Mouse (Mus musculus) liver, postnatal 0 days (tissue): ENCODE data around the gene Ralgapb. TPM values are rescaled to one million over a fixed set of nuclear protein-coding genes. Genes with fewer than 3 reads are reported as not detected.

Experiments used
- ATAC-seq: fragments of 200-750 bp; cut with Nextera tagmentation; 2 replicates; pipeline ENCODE4 v1.8.0; 2017; ENCODE audit warnings: mild to moderate bottlenecking, moderate library complexity
- DNase-seq: peaks from one replicate; pipeline ENCODE4 v3.0.0-alpha.2; 2016
- H3K27ac ChIP-seq: fragments of 300-500 bp; sonication (generic); 2 replicates; pipeline ENCODE4 v1.5.1; 2014; ENCODE audit warnings: antibody characterized with exemption, moderate library complexity, mild to moderate bottlenecking, low read depth
- H3K27me3 ChIP-seq: fragments of 300-500 bp; sonication (generic); 2 replicates; pipeline ENCODE4 v1.6.1; 2014; ENCODE audit warnings: low read length, control low read depth, mixed read lengths; ENCODE audit not compliant: insufficient read depth
- H3K36me3 ChIP-seq: fragments of 300-500 bp; sonication (generic); replicated peaks from 2 replicates; pipeline ENCODE4 v1.6.1; 2014; ENCODE audit warnings: mild to moderate bottlenecking, control low read depth, low read length, moderate library complexity, mixed read lengths; ENCODE audit not compliant: insufficient read depth
- H3K4me1 ChIP-seq: fragments of 300-500 bp; sonication (generic); 2 replicates; pipeline ENCODE4 v1.6.1; 2014; ENCODE audit warnings: antibody characterized with exemption, mild to moderate bottlenecking, control low read depth; ENCODE audit not compliant: insufficient read depth
- H3K4me2 ChIP-seq: fragments of 300-500 bp; sonication (generic); 2 replicates; pipeline ENCODE4 v1.6.1; 2014; ENCODE audit warnings: low read depth, mild to moderate bottlenecking, low read length, moderate library complexity, mixed read lengths
- H3K4me3 ChIP-seq: fragments of 300-500 bp; sonication (generic); 2 replicates; pipeline ENCODE4 v1.5.1; 2014; ENCODE audit warnings: low read depth, low read length
- H3K9ac ChIP-seq: fragments of 300-500 bp; sonication (generic); replicated peaks from 2 replicates; pipeline ENCODE4 v1.6.1; 2014; ENCODE audit warnings: mild to moderate bottlenecking, moderate library complexity
- H3K9me3 ChIP-seq: fragments of 300-500 bp; sonication (generic); 2 replicates; pipeline ENCODE4 v1.6.1; 2016; ENCODE audit warnings: mild to moderate bottlenecking, control low read depth, low read length, mixed read lengths
- CTCF ChIP-seq: sonication (generic); IDR thresholded peaks from 2 replicates; pipeline ENCODE4 v1.5.1; 2016; ENCODE audit warnings: antibody characterized with exemption, low read depth
- EP300 ChIP-seq: IDR thresholded peaks from 2 replicates; pipeline ENCODE4 v1.6.1; 2016; ENCODE audit warnings: antibody characterized with exemption, low read depth, mild to moderate bottlenecking
- WGBS: fragments of 180-500 bp; shearing (Covaris S2); extraction: QIAGEN DNeasy Blood & Tissue Kit; methylation state at CpG from one replicate; pipeline ENCODE4 v1.1.7; 2014; ENCODE audit not compliant: insufficient replicate concordance; 5-methylcytosine and 5-hydroxymethylcytosine counted together
- polyA plus RNA-seq: library from polyadenylated mRNA; unstranded; fragments of >200 nt; fragmentation: Nextera tagmentation; extraction: Ambion mirVana; gene quantifications from 2 replicates; pipeline ENCODE4 v1.2.1, GENCODE M21; 2015

Ralgapb gene
- polyA plus RNA-seq, 1 experiment from 2014 or later, result 4.3 TPM

DNA sequence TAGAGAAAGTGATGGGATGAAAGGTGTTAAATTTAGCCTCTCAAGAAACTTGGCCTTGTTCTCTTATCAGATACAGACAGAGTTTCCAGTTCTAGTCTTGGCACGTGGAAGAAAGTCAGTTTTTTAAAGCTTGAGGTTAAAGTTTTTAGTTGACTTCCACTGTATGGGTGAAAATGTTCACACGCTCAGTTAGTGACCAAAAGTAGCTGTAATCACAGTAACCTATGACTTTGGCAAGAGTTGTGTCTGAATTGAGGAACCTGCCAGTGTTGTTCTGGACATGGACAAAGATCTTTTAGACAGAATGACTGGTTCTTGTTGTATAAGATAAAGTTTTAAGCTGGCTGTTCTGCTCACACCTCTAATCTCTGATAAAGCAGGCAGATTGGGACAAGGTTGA is 3.6 kb downstream of the Ralgapb start:
- ATAC-seq, result no peak
- TF ChIP-seq CTCF (no peak), EP300 (no peak)
- Histone ChIP-seq H3K4me3 (no peak overlapping the region), H3K27me3 (no peaks in the 10 kb centered on the region), H3K4me1 (peaks cover 27% of the 10 kb centered on the region), H3K9me3 (no peaks in the 10 kb centered on the region), H3K9ac (no peak overlapping the region), H3K4me2 (no peak overlapping the region), H3K36me3 (no peaks in the 10 kb centered on the region), H3K27ac (no peak overlapping the region)
- 46% methylated on average over 2 of the region's 2 CpGs for WGBS
- DNase-seq, result no peak

DNA sequence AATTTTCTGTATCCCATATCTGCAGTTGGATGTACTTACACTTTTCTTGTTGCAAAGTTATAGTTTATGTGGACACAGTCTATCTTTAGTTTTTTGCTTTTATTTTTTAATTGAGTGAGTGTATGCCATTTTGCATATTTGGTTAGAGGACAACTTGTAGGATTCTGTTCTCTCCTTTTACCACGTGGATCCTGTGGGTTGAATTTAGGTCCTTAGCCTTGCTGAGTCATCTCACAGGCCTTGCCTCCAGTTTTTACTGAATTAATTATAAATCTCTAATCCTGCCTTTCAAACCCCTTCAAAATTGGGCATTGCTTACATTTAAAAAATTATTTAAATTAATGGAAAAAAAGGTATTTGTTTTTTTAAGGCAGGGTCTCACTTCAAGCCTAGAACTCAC is 6.2 kb downstream of the Ralgapb start:
- WGBS, result 49% methylated on average over 1 of the region's 1 CpGs
- peaks cover 18% of the 10 kb centered on the region for H3K4me1 ChIP-seq
- TF ChIP-seq CTCF (no peak), EP300 (no peak)

DNA sequence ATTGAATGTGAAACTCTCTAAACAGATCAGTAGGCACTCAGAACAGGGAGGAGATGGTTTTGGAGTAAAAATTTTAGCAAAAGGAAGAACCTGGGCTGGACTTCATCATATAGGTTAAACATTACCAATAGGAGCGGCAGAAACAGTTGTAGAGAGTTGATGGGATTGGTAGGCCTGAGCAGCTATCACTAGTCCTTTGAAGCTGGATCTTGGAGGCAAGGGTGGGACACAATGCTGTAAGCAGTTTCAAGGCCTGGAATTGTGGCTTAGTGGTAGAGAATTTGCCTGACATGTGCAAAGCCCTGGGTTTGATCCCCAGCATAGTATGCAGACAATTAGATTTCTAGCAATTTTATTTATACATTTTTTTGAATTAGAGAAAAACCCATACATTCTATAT is 9.0 kb downstream of the Ralgapb start:
- no peak overlapping the region for H3K4me2 ChIP-seq
- DNase-seq (no peak), ATAC-seq (no peak)
- no peak overlapping the region for H3K4me3 ChIP-seq
- H3K27me3 ChIP-seq, result no peaks in the 10 kb centered on the region
- H3K4me1 ChIP-seq, result peaks cover 2% of the 10 kb centered on the region
- H3K27ac ChIP-seq, result no peak overlapping the region
- no peaks in the 10 kb centered on the region for H3K9me3 ChIP-seq
- TF ChIP-seq EP300, result no peak
- no peak for TF ChIP-seq CTCF
- no peak overlapping the region for H3K9ac ChIP-seq
- H3K36me3 ChIP-seq, result peaks cover 5% of the 10 kb centered on the region; the same call in 1 of the 2 replicates
- 71% methylated on average over 1 of the region's 1 CpGs for WGBS

More for the DNA sequence above, 6.2 kb downstream of the Ralgapb start:
- H3K27ac ChIP-seq, result no peak overlapping the region
- no peaks in the 10 kb centered on the region for H3K36me3 ChIP-seq
- no peak overlapping the region for H3K9ac ChIP-seq
- no peaks in the 10 kb centered on the region for H3K27me3 ChIP-seq
- no peak overlapping the region for H3K4me2 ChIP-seq
- no peak for ATAC-seq
- DNase-seq, result no peak
- H3K9me3 ChIP-seq, result no peaks in the 10 kb centered on the region
- no peak overlapping the region for H3K4me3 ChIP-seq

DNA sequence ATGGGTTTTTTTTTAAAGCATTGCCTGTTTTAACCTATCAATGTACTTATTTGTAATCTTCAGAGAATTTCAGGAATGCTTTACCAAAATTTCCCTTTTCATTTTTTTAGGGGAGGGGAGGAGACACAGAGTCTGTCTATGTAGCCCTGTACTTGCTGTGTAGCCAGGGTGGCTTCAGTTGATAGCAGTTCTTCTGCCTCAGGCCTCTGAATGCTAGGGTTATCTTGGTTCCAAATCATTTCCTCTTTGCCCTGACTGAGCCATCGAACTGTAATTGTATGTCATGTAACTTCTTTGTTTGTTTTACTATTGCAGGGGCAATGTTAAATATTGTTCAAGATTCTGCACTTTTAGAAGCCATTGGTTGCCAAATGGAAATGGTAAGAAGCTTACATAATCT is 36.2 kb downstream of the Ralgapb start:
- H3K9me3 ChIP-seq, result no peaks in the 10 kb centered on the region
- H3K4me2 ChIP-seq, result no peak overlapping the region
- DNase-seq (no peak), ATAC-seq (no peak)
- H3K4me1 ChIP-seq, result no peaks in the 10 kb centered on the region
- H3K36me3 ChIP-seq, result peaks cover 46% of the 10 kb centered on the region
- no peaks in the 10 kb centered on the region for H3K27me3 ChIP-seq
- H3K27ac ChIP-seq, result no peak overlapping the region
- TF ChIP-seq CTCF, result no peak
- TF ChIP-seq EP300, result no peak
- 19% methylated on average over 1 of the region's 1 CpGs for WGBS
- no peak overlapping the region for H3K9ac ChIP-seq
- H3K4me3 ChIP-seq, result no peak overlapping the region

DNA sequence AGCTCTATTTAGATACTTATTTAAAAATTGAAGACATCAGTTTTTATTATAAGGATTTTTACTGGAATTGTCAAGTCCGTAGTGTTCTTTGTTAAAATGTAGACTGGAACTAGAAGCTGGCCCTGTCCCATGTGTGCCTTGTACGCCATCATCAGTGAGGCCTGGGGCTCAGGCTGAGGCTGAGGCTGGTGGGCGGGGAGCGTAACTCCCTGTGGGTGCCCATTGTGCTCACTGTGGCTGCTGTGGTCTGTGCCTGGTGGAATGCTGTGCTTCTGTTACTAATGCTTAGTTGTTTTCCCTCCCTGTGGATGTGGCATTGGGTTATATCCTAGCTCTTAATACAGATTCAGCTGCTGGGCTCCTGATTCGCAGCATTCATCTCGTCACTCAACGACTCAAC is 40.2 kb downstream of the Ralgapb start:
- H3K27me3 ChIP-seq, result no peaks in the 10 kb centered on the region
- peaks cover 40% of the 10 kb centered on the region for H3K36me3 ChIP-seq
- H3K9me3 ChIP-seq, result no peaks in the 10 kb centered on the region
- 90% methylated on average over 7 of the region's 7 CpGs for whole genome bisulfite sequencing
- ATAC-seq, result no peak
- H3K27ac ChIP-seq, result no peak overlapping the region
- no peak overlapping the region for H3K4me2 ChIP-seq
- H3K4me1 ChIP-seq, result no peaks in the 10 kb centered on the region
- H3K4me3 ChIP-seq, result no peak overlapping the region
- no peak for DNase-seq
- no peak for TF ChIP-seq EP300
- no peak for TF ChIP-seq CTCF
- no peak overlapping the region for H3K9ac ChIP-seq

DNA sequence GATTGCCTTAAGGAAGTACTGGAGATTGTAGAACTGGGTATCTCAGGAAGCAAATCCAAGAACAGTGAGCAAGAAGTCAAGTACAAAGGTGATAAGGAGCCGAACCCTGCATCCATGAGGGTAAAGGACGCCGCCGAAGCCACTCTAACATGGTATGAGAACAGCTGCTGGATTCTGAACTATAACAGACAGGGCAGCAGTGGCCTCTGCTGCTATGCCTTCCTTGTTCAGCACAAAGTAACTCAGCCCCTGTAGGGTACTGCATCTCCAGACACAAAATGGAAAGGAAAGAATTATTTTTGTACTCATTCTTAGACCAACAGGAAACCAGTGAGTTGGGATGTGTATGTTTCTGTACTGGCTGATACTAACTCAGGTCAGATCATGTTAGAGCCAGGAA is 46.8 kb downstream of the Ralgapb start:
- Histone ChIP-seq H3K36me3 (peaks cover 40% of the 10 kb centered on the region), H3K27me3 (no peaks in the 10 kb centered on the region), H3K27ac (no peak overlapping the region), H3K9ac (no peak overlapping the region), H3K9me3 (no peaks in the 10 kb centered on the region), H3K4me3 (no peak overlapping the region), H3K4me1 (no peaks in the 10 kb centered on the region), H3K4me2 (no peak overlapping the region)
- TF ChIP-seq CTCF, result no peak
- TF ChIP-seq EP300, result no peak
- ATAC-seq (no peak), DNase-seq (no peak)
- WGBS, result 85% methylated on average over 4 of the region's 4 CpGs

DNA sequence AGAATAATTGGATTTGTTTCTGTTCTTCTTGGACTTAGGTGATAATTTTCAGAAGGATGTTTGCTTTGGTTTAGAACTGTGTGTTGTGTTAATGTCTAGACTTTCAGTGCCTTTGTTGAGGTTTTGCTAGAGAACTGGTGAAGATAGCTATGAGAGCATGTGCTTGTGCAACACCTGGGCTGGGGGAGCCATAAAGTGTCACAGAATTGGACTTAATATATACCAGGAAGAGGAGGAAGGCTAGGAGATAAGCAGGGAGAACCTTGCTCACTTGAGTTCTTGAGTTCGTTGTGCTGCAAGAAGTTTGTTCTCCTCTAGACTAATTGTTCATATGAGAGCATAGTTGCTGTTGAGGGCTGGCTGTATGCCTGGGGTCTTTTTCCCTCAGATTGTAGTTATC is 48.0 kb downstream of the Ralgapb start:
- no peaks in the 10 kb centered on the region for H3K9me3 ChIP-seq
- no peaks in the 10 kb centered on the region for H3K27me3 ChIP-seq
- no peak overlapping the region for H3K4me2 ChIP-seq
- no peak overlapping the region for H3K9ac ChIP-seq
- WGBS, result 81% methylated on average over 1 of the region's 1 CpGs
- TF ChIP-seq CTCF (no peak), EP300 (no peak)
- no peaks in the 10 kb centered on the region for H3K4me1 ChIP-seq
- no peak overlapping the region for H3K27ac ChIP-seq
- no peak for ATAC-seq
- H3K36me3 ChIP-seq, result peaks cover 42% of the 10 kb centered on the region
- H3K4me3 ChIP-seq, result no peak overlapping the region
- no peak for DNase-seq
